Mouse (Mus musculus) heart, postnatal 0 days (tissue): ENCODE data around the gene Cfl1. TPM values are rescaled to one million over a fixed set of nuclear protein-coding genes. Genes with fewer than 3 reads are reported as not detected.
A peak's percentile ranks its signal among the peaks of the same experiment; 100 is the strongest.

Experiments
- ATAC-seq: fragments of 200-750 bp; cut with Nextera tagmentation; 2 replicates; pipeline ENCODE4 v1.8.0; 2017; ENCODE audit warnings: low read depth, moderate number of reproducible peaks, moderate library complexity; ENCODE audit not compliant: insufficient read depth
- DNase-seq: peaks from one replicate; pipeline ENCODE4 v3.0.0-alpha.2; 2016; ENCODE audit warnings: low spot score
- H3K27ac ChIP-seq: fragments of 300-500 bp; sonication (generic); 2 replicates; pipeline ENCODE4 v1.5.1; 2014; ENCODE audit warnings: low read depth, mild to moderate bottlenecking
- H3K27me3 ChIP-seq: fragments of 300-500 bp; sonication (generic); 2 replicates; pipeline ENCODE4 v1.6.1; 2014; ENCODE audit warnings: low read length, mixed read lengths; ENCODE audit not compliant: control insufficient read depth, insufficient read depth
- H3K36me3 ChIP-seq: fragments of 300-500 bp; sonication (generic); replicated peaks from 2 replicates; pipeline ENCODE4 v1.6.1; 2014; ENCODE audit warnings: low read length, mixed read lengths; ENCODE audit not compliant: control insufficient read depth, insufficient read depth
- H3K4me1 ChIP-seq: fragments of 300-500 bp; sonication (generic); 2 replicates; pipeline ENCODE4 v1.6.1; 2014; ENCODE audit warnings: antibody characterized with exemption; ENCODE audit not compliant: control insufficient read depth, insufficient read depth
- H3K4me2 ChIP-seq: fragments of 300-500 bp; sonication (generic); 2 replicates; pipeline ENCODE4 v1.6.1; 2014; ENCODE audit warnings: low read depth, mild to moderate bottlenecking, low read length, moderate library complexity
- H3K4me3 ChIP-seq: fragments of 300-500 bp; sonication (generic); 2 replicates; pipeline ENCODE4 v1.5.1; 2014; ENCODE audit warnings: low read depth, low read length
- H3K9ac ChIP-seq: fragments of 300-500 bp; sonication (generic); replicated peaks from 2 replicates; pipeline ENCODE4 v1.6.1; 2014; ENCODE audit warnings: low read depth, low read length, mixed read lengths
- H3K9me3 ChIP-seq: fragments of 300-500 bp; sonication (generic); replicated peaks from 2 replicates; pipeline ENCODE4 v1.6.1; 2016; ENCODE audit warnings: low read length; ENCODE audit not compliant: control insufficient read depth
- CTCF ChIP-seq: IDR thresholded peaks from 2 replicates; pipeline ENCODE4 v1.5.1; 2016; ENCODE audit warnings: antibody characterized with exemption, control low read depth, low read depth
- EP300 ChIP-seq: IDR thresholded peaks from 2 replicates; pipeline ENCODE4 v1.6.1; 2016; ENCODE audit warnings: antibody characterized with exemption, low read depth
- WGBS: fragments of 180-500 bp; shearing (Covaris S2); extraction: QIAGEN DNeasy Blood & Tissue Kit; methylation state at CpG from one replicate; pipeline ENCODE4 v1.1.7; 2014; 5-methylcytosine and 5-hydroxymethylcytosine counted together
- polyA plus RNA-seq: library from polyadenylated mRNA; unstranded; fragments of >200 nt; fragmentation: Nextera tagmentation; extraction: Ambion mirVana; gene quantifications from 2 replicates; pipeline ENCODE4 v1.2.1, GENCODE M21; 2015
- total RNA-seq: library from RNA; depleted of rRNA; stranded (reverse); fragments of >200 nt; gene quantifications from 2 replicates; pipeline ENCODE4 v1.2.3, GENCODE M21; 2014; ENCODE audit warnings: low replicate concordance

Cfl1 gene
- total and polyA plus RNA-seq, 2 experiments from 2014 or later = 448 to 963 TPM

- ATAC-seq (no peak), DNase-seq (no peak)
- 83% methylated on average over 6 of the region's 6 CpGs for WGBS
- H3K4me1 ChIP-seq = no peaks in the 10 kb centered on the region; the same call in 1 of the 2 replicates
- no peaks in the 10 kb centered on the region for H3K27me3 ChIP-seq
- no peak overlapping the region for H3K9ac ChIP-seq
- H3K4me2 ChIP-seq = no peak overlapping the region
- TF ChIP-seq CTCF = no peak
- TF ChIP-seq EP300 = no peak
- no peak overlapping the region for H3K4me3 ChIP-seq
- H3K36me3 ChIP-seq = peaks cover 48% of the 10 kb centered on the region
- no peak overlapping the region for H3K27ac ChIP-seq
- no peaks in the 10 kb centered on the region for H3K9me3 ChIP-seq
Observed at GRCm38 (mm10) chr19:5466916-5467500, 23.2 kb upstream of the Cfl1 start.

DNA sequence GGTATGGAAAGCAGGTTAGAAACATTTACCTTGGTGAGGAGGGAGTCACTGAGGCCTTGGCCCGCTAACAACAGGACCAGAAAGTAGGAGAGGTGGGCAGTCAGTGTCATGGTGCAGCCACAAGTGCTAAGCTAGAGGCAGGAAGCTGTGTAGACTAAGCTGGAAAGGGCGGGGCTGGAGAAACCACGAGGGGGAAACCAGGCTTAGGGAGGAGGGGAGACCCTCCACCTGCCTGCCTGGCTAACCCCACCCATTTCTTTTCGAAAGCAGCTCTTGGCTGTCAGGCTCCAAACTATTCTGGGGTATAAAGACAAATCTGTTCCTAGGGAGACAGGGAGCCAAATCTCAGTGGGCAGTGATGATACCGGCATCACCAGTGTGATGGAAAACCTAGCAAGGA, 21.9 kb upstream of the Cfl1 start, which contains the start of gene Ctsw:
TSS of gene Ctsw (minus strand) at position 134 of the 400 bp plus-strand sequence.
- H3K4me2 ChIP-seq = no peak within 1 kb of the TSS
- no peak within 1 kb of the TSS for H3K27ac ChIP-seq
- ATAC-seq (no peak), DNase-seq (no peak)
- no peak for TF ChIP-seq EP300
- no peak for TF ChIP-seq CTCF
- no peaks in the 10 kb centered on the region for H3K27me3 ChIP-seq
- no peaks in the 10 kb centered on the region for H3K9me3 ChIP-seq
- 50% methylated on average over 5 of the region's 5 CpGs for WGBS
- H3K9ac ChIP-seq = no peak within 1 kb of the TSS
- H3K36me3 ChIP-seq = peaks cover 36% of the 10 kb centered on the region
- no peaks in the 10 kb centered on the region; the same call in 1 of the 2 replicates for H3K4me1 ChIP-seq
- no peak within 1 kb of the TSS for H3K4me3 ChIP-seq

DNA sequence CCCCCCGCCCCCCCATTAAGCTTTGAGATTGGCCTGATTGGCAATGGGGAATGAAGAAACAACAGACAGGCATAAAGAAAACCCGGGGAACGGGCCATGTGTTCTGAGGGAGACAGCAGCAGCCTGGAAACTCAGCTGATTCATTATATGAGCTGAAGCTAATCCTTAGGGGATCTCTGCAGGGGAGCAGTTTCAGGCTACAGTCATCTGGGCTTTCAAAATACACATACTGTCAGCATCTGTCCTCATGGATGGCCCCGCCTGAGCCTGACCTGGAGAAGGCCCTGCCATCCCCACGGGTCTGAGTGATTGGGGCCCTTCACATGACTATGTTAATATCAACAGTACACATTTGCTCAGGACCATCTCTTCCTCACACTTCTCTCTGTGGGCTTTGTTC, 18.4 kb upstream of the Cfl1 start:
- Histone ChIP-seq H3K36me3 (peaks cover 13% of the 10 kb centered on the region), H3K4me2 (no peak overlapping the region), H3K4me3 (no peak overlapping the region), H3K4me1 (no peaks in the 10 kb centered on the region), H3K27ac (no peak overlapping the region), H3K27me3 (no peaks in the 10 kb centered on the region), H3K9me3 (no peaks in the 10 kb centered on the region), H3K9ac (no peak overlapping the region)
- WGBS = 46% methylated on average over 5 of the region's 5 CpGs
- ATAC-seq (no peak), DNase-seq (no peak)
- TF ChIP-seq CTCF = no peak
- TF ChIP-seq EP300 = no peak

DNA sequence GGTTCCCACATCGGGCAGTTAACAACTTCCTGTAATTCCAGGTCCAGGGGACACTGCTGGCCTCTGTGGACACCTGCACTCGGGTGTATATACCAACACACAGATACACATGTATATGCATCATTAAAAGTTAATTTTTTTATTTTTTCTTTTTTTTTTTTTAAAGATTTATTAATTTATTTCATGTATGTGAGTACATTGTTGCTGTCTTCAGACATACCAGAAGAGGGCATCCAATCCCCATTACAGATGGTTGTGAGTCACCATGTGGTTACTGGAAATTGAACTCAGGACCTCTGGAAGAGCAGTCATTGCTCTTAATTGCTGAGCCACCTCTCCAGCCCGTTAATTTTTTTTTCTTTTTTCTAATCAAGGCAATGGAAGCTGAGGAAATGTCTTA, 17.4 kb upstream of the Cfl1 start:
- WGBS = 80% methylated on average over 3 of the region's 3 CpGs
- H3K9me3 ChIP-seq = no peaks in the 10 kb centered on the region
- no peak overlapping the region for H3K4me2 ChIP-seq
- peaks cover 7% of the 10 kb centered on the region for H3K36me3 ChIP-seq
- ATAC-seq (no peak), DNase-seq (no peak)
- no peak for TF ChIP-seq CTCF
- TF ChIP-seq EP300 = no peak
- no peaks in the 10 kb centered on the region for H3K4me1 ChIP-seq
- H3K27ac ChIP-seq = no peak overlapping the region
- no peak overlapping the region for H3K9ac ChIP-seq
- no peak overlapping the region for H3K4me3 ChIP-seq
- H3K27me3 ChIP-seq = no peaks in the 10 kb centered on the region

- DNase-seq (peak; percentile 65), ATAC-seq (peak; percentile 86)
- Histone ChIP-seq H3K27ac (peak within 1 kb of the TSS; percentile 68), H3K9me3 (no peaks in the 10 kb centered on the region), H3K27me3 (no peaks in the 10 kb centered on the region), H3K9ac (peak within 1 kb of the TSS; percentile 82), H3K36me3 (peaks cover 7% of the 10 kb centered on the region), H3K4me1 (no peaks in the 10 kb centered on the region), H3K4me3 (peak within 1 kb of the TSS; percentile 64), H3K4me2 (peak within 1 kb of the TSS; percentile 98)
- under 1% methylated on average over 22 of the region's 22 CpGs for WGBS
- TF ChIP-seq EP300 = peak; percentile 38; the same call in 1 of the 2 replicates
- no peak for TF ChIP-seq CTCF
Observed at GRCm38 (mm10) chr19:5473720-5474119, 16.5 kb upstream of the Cfl1 start, which contains the start of gene Efemp2. Gene Efemp2 (plus strand): TSS chr19:5473954.
